ENCODE assay signal across 15 mouse cellular contexts in genomic region chr11:62202645-62203044, GRCm38 (mm10).
"Had no signal": no experiment of that assay in that cellular context is flagged by ENCODE, and none has a peak within 500 bp of the region (broad histone marks: within the 10 kb centered on the region; RNA-seq: fewer than 3 reads in every experiment).

No protein-coding gene starts in this region.

- ATAC-seq: hindbrain, postnatal 0 days; intestine, embryonic 16.5 days had no signal

- DNase-seq: gastrocnemius, postnatal 14 days; gastrocnemius, postnatal 36 days; heart, adult 18-20 months; heart, postnatal 14 days; heart, postnatal 36 days; kidney, adult 11 months; kidney, adult 2 months; kidney, adult 9 months; kidney, postnatal 14 days; kidney, postnatal 36 days; layer of hippocampus, adult 9-11 months; liver; liver, embryonic 13.5 days had no signal
